Mouse (Mus musculus): ENCODE data around the gene Ppbp.
"Not testable (repeated sequence)": the region's sequence is repeated elsewhere in the genome, so short reads cannot be mapped to it uniquely, and the experiment has no call there.

Gene Ppbp

DNA sequence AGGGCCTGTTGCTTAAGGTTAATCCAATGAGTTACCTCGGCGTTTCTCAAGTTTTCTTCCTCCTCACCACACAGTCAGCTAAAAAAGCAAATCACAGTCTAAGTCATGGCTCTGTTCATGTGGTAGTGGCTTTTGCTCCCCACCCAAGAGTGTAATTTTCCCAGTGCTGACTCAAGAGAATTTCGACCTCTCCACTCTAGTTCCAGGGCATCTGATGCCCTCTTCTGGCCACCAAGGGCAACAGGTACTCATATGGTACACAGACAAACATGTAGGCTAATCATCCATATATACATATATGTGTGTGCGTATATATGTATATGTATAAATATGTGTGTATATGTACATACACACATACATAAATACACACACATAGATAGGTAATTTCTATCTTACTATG lies 19.8 kb downstream of the Ppbp start:
- no peak for DNase-seq

DNA sequence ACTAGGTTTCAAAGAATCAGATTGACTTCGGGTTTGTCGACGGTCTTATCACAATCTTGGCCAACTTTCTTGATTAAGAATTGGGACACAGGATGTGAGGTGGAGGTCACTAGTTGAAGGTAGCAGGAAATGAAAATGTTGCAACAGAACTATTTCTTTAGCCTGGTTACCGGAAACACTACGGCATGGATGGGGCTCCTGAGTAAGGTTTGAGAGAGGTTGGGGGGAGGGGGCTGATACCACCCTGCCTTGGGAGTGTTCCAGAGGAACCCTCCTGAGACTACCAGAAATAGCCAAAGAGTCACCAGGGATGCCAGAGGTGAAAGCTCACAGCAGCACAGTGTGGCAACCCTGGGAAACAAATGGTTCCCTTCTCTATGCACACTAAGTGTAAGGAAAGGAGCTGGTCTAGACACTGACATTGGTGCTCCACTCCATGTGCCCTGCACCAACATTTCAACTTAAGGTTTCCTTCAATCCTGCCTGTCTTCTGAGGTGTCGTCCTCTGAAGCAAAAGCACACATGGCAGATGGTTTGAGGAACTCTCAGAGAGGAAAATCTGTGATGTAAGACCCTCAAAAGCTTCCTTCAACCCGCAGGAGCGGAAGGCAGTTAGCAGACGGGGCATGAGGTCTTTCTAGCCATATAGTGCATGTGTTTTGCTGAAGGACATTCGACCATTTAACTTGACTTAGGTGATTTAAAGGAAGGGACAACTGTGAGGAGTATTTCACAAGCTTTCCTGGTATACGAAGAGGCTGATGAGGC lies 21.2 kb downstream of the Ppbp start:
- DNase-seq = no peak

DNA sequence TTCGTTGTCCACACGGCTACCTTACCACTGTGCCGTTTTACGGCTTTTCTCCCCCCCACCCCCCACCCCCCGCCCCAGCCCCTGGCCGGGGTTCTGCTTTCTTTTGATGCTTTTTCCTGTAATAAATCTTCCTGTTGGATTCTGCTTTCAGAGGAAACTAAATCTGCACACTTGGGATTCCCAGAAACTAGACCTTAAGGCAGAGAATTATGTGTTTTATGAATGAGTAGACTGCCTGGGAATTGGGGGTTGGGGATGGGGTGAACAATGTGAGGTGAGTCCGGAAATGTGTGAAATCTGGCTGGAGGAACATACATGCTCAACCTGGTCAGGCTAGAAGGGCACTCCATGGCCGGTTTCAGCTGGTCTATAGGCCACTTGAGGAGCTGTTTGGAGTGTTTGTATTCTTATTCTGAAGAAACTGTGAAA lies 21.8 kb downstream of the Ppbp start:
- DNase-seq = no peak

DNA sequence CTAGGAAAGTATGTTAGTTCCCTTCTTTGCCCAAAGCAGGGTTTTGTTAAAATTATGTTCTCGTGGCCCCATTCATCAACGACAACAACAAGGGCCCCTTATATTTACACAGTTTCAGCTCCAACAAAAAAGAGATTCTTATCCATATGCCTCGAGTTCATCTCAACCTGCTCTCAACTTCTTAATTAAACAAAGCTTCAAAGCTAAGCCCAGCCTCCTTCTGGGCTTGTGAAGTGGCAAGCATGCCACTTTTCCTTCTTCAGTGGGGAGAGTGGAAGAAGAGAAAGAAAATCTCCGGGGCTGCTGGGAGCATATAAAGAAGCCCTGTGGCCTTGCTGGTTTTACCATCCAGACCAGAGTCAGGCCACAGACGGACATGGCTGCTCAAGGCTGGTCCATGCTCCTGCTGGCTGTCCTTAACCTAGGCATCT lies 25.9 kb downstream of the Ppbp start, which contains the start of gene Cxcl15:
Cxcl15 (plus strand) TSS at position 340 of the 431 bp plus-strand sequence.
- no peak for DNase-seq

DNA sequence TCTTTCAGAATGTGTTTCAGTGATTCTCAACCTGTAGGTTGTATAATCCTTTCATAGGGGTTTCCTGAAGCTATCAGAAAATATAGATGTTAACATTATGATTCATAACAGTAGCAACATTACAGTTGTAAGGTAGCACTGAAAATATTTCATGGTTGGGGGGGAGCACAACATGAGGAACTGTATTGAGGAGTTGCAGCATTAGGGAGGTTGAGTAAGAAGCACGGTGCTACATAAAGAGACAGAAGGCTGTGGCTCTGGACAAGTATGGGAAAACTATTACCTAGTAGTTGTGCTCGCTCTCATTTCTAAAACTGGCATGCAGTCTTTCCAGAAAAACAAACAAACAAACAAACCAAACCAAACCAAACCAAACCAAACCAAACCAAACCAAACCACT lies 27.1 kb downstream of the Ppbp start:
- DNase-seq = not testable (repeated sequence)

DNA sequence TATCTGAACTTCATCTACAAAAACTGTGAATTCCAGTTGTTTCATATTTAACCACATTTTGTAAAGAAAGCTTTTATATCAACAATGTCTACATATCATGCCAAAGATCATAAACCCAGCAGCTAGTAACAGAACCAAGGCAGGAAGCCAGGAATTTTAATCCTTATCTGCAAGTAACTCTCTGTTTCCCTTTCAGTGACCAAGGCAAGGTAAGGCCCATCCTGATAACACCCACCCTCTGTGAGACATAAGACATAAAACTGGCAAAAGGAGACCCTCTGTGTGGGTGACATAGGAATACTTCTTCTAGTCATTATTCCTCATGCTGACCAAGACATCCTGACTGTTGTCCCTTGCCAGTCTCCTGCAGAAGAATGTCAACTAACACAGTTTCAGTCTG lies 36.3 kb downstream of the Ppbp start:
- no peak for DNase-seq

DNA sequence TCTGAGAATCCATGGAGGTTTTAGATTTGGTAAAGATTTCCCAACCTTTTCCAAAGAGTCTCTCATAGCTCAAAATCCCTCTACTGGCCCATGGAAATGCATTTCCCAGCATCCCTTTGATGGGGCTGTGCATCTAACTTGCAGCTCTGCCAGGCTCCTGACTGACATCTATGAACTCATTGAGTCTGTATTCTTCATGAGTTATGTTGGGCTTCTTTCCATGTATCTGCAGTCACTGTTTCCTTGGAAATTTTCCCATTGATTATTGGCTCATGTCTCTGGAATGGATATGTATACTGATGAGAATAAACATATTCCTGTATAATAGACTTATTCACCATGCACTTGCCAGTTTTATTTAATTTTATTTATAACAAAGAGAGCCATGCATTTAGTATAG lies 37.7 kb downstream of the Ppbp start:
- no peak for DNase-seq

DNA sequence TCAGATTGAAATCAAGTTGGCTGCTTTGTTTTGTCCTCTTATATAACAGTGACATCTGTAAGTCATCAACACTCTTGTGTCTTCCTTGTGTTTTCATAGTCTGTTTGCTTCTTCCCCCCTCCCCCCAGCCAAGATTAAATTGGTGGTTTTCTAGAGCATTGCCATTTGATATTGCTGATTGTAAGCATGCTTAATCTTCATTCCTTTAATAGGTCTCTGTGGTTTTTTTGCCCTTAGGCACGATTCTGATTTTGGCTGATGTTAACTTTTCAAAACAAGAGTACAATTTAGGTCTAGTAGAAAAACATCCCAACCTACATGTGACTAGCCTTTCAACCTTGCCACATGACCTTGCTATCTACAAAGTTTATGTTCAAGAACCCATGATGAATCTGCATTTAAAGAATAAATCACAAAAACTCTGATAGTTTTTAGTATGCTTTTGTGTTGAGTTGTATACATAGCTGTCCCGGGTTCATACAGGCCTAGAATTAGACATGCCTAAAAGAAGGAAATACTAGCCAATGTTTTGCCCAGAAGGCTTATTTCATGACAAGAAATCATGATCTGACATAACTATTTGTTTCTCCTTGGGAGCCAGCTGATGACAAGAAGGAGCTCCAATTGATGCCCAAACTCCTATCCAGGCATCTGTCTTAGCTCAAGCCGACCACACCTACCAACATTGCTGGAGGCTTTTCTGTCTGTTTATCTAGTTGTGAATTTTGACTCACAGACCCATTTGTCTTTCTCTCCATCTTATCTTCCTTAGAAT lies 39.0 kb downstream of the Ppbp start:
- DNase-seq = no peak
